Mouse (Mus musculus): Measurements from ENCODE around the gene Ccdc106. TPM values are rescaled to one million over a fixed set of nuclear protein-coding genes. Genes with fewer than 3 reads are reported as not detected.

The Ccdc106 gene
- polyA plus RNA-seq, 1 experiment from 2014 or later = 13.6 TPM

DNA sequence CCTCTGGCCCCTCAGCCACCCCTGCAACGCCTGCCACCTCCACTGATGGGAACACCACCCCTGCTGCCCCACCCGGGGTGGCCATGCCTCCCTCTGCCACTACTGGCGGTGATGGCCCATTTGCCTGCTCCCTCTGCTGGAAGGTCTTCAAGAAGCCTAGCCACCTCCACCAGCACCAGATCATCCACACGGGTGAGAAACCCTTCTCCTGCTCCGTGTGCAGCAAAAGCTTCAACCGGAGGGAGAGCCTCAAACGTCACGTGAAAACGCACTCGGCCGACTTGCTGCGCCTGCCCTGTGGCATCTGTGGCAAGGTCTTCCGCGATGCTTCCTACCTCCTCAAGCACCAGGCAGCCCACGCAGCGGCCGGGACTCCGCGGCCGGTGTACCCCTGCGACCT, 9.6 kb downstream of the Ccdc106 start:
- H3K36me3 ChIP-seq (ENCODE audit: control insufficient read depth, insufficient read depth, low read length) = peaks cover 47% of the 10 kb centered on the region
- H3K9ac ChIP-seq (ENCODE audit: low read length) = no peak overlapping the region
- TF ChIP-seq EP300 (optimal IDR thresholded peaks at IDR 0.05) = no peak
- TF ChIP-seq CTCF (IDR thresholded peaks at IDR 0.05; ENCODE audit: low read depth) = no peak
- H3K27ac ChIP-seq (replicated peaks) = no peak overlapping the region
- peaks cover 11% of the 10 kb centered on the region for H3K9me3 ChIP-seq (ENCODE audit: control insufficient read depth, low read length)
- WGBS = 90% methylated on average over 21 of the region's 21 CpGs
- no peak overlapping the region for H3K4me2 ChIP-seq (replicated peaks; ENCODE audit: low read depth)
- H3K4me1 ChIP-seq (replicated peaks; ENCODE audit: control insufficient read depth, insufficient read depth) = no peaks in the 10 kb centered on the region
- ATAC-seq (ENCODE audit: low FRiP score, low TSS enrichment) (no peak), DNase-seq (ENCODE audit: low spot score) (no peak)
- H3K27me3 ChIP-seq (ENCODE audit: control insufficient read depth, insufficient read depth, low read length) = no peaks in the 10 kb centered on the region
- no peak overlapping the region for H3K4me3 ChIP-seq (ENCODE audit: low read depth, low read length)

DNA sequence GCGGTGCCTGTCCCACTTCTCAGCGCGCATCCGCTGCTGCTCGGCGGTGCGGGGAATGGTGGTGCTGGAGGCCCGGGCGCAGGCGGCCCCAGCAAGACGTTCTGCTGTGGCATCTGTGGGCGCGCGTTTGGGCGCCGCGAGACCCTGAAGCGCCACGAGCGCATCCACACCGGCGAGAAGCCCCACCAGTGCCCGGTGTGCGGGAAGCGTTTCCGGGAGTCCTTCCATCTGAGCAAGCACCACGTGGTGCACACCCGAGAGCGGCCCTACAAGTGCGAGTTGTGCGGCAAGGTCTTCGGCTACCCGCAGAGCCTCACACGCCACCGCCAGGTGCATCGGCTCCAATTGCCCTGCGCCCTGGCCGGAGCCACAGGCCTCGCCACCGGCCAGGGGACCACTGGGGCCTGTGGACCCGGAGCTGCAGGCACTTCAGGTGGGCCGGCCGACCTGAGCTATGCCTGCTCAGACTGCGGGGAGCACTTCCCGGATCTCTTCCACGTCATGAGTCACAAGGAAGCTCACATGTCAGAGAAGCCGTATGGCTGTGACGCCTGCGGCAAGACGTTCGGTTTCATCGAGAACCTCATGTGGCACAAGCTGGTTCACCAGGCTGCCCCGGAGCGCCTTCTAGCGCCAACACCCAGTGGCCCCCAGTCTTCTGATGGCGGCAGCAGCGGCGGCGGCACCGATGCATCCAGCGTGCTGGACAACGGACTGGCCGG, 10.4 kb downstream of the Ccdc106 start:
- WGBS = 88% methylated on average over 63 of the region's 63 CpGs
- no peak overlapping the region for H3K4me2 ChIP-seq (replicated peaks; ENCODE audit: low read depth)
- H3K36me3 ChIP-seq (ENCODE audit: control insufficient read depth, insufficient read depth, low read length) = peaks cover 51% of the 10 kb centered on the region
- H3K4me3 ChIP-seq (ENCODE audit: low read depth, low read length) = no peak overlapping the region
- no peak overlapping the region for H3K9ac ChIP-seq (ENCODE audit: low read length)
- no peaks in the 10 kb centered on the region for H3K27me3 ChIP-seq (ENCODE audit: control insufficient read depth, insufficient read depth, low read length)
- H3K27ac ChIP-seq (replicated peaks) = no peak overlapping the region
- H3K9me3 ChIP-seq (ENCODE audit: control insufficient read depth, low read length) = peaks cover 11% of the 10 kb centered on the region
- no peaks in the 10 kb centered on the region for H3K4me1 ChIP-seq (replicated peaks; ENCODE audit: control insufficient read depth, insufficient read depth)
- ATAC-seq (ENCODE audit: low FRiP score, low TSS enrichment) = no peak
- TF ChIP-seq CTCF (IDR thresholded peaks at IDR 0.05; ENCODE audit: low read depth) = no peak
- TF ChIP-seq EP300 (optimal IDR thresholded peaks at IDR 0.05) = no peak
- no peak for DNase-seq (ENCODE audit: low spot score)

DNA sequence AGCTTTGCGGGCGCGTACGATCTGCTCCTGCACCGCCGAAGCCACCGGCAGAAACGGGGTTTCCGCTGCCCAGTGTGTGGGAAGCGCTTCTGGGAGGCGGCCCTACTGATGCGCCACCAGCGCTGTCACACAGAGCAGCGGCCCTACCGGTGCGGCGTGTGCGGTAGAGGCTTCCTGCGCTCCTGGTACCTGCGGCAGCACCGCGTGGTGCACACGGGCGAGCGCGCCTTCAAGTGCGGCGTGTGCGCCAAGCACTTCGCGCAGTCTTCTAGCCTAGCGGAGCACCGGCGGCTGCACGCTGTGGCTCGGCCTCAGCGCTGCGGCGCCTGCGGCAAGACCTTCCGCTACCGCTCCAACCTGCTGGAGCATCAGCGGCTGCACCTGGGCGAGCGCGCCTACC, 11.1 kb downstream of the Ccdc106 start:
- Histone ChIP-seq H3K4me1 (replicated peaks; ENCODE audit: control insufficient read depth, insufficient read depth) (no peaks in the 10 kb centered on the region), H3K9me3 (ENCODE audit: control insufficient read depth, low read length) (peaks cover 11% of the 10 kb centered on the region), H3K4me3 (ENCODE audit: low read depth, low read length) (no peak overlapping the region), H3K4me2 (replicated peaks; ENCODE audit: low read depth) (no peak overlapping the region), H3K36me3 (ENCODE audit: control insufficient read depth, insufficient read depth, low read length) (peaks cover 50% of the 10 kb centered on the region), H3K9ac (ENCODE audit: low read length) (no peak overlapping the region), H3K27ac (replicated peaks) (no peak overlapping the region), H3K27me3 (ENCODE audit: control insufficient read depth, insufficient read depth, low read length) (no peaks in the 10 kb centered on the region)
- no peak for TF ChIP-seq CTCF (IDR thresholded peaks at IDR 0.05; ENCODE audit: low read depth)
- TF ChIP-seq EP300 (optimal IDR thresholded peaks at IDR 0.05) = no peak
- ATAC-seq (ENCODE audit: low FRiP score, low TSS enrichment) (no peak), DNase-seq (ENCODE audit: low spot score) (no peak)
- 86% methylated on average over 45 of the region's 46 CpGs for WGBS

DNA sequence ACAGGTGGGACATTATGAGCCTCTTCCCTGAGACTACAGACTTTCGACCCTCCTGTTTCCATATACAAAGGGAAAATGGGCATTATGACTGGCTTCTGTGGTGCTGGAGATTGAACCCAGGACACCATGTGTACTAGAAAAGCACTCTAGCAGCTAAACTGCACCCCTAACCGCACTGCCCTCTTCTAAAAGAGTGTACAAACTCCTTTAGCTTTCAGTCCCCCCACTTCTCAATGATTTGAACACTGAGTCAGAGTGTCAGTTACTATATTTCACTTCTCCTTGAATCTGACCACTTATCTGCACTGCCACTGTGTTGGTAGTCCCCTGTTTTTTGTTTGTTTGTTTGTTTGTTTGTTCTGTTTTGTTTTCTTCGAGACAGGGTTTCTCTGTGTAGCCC, 13.5 kb downstream of the Ccdc106 start, which contains the start of gene 4632433K11Rik:
4632433K11Rik (plus strand) TSS at position 301 of the 400 bp plus-strand sequence.
- Histone ChIP-seq H3K4me3 (ENCODE audit: low read depth, low read length) (no peak within 1 kb of the TSS), H3K27ac (replicated peaks) (no peak within 1 kb of the TSS), H3K9ac (ENCODE audit: low read length) (no peak within 1 kb of the TSS), H3K4me1 (replicated peaks; ENCODE audit: control insufficient read depth, insufficient read depth) (no peaks in the 10 kb centered on the region), H3K4me2 (replicated peaks; ENCODE audit: low read depth) (no peak within 1 kb of the TSS), H3K27me3 (ENCODE audit: control insufficient read depth, insufficient read depth, low read length) (no peaks in the 10 kb centered on the region), H3K9me3 (ENCODE audit: control insufficient read depth, low read length) (peaks cover 11% of the 10 kb centered on the region), H3K36me3 (ENCODE audit: control insufficient read depth, insufficient read depth, low read length) (peaks cover 45% of the 10 kb centered on the region)
- DNase-seq (ENCODE audit: low spot score) (no peak), ATAC-seq (ENCODE audit: low FRiP score, low TSS enrichment) (no peak)
- TF ChIP-seq EP300 (optimal IDR thresholded peaks at IDR 0.05) = no peak
- TF ChIP-seq CTCF (IDR thresholded peaks at IDR 0.05; ENCODE audit: low read depth) = no peak
- 83% methylated on average over 3 of the region's 3 CpGs for WGBS

DNA sequence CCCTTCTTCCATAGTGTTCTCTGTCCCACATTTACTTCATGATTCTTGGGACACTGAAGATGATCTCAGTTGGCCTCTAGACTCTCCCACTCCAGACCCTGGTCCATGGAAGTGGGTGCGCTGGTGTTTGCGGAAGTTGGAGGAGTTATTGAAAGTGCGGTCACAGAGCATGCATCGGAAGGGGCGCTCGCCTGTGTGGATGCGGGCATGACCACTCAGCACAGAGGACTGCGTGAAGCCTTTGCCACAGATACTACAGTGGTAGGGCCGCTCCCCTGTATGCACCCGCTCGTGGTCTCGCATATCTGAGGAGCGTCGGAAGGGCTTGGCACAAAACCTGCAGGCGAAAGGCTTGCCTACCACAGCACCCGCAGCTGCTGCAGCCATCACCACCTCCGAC, 15.3 kb downstream of the Ccdc106 start:
- no peaks in the 10 kb centered on the region for H3K27me3 ChIP-seq (ENCODE audit: control insufficient read depth, insufficient read depth, low read length)
- 96% methylated on average over 17 of the region's 17 CpGs for whole genome bisulfite sequencing
- peaks cover 26% of the 10 kb centered on the region for H3K36me3 ChIP-seq (ENCODE audit: control insufficient read depth, insufficient read depth, low read length)
- no peak for DNase-seq (ENCODE audit: low spot score)
- no peak for TF ChIP-seq EP300 (optimal IDR thresholded peaks at IDR 0.05)
- TF ChIP-seq CTCF (IDR thresholded peaks at IDR 0.05; ENCODE audit: low read depth) = no peak
- H3K4me2 ChIP-seq (replicated peaks; ENCODE audit: low read depth) = no peak overlapping the region
- peaks cover 6% of the 10 kb centered on the region for H3K9me3 ChIP-seq (ENCODE audit: control insufficient read depth, low read length)
- H3K9ac ChIP-seq (ENCODE audit: low read length) = no peak overlapping the region
- no peak overlapping the region for H3K27ac ChIP-seq (replicated peaks)
- H3K4me3 ChIP-seq (ENCODE audit: low read depth, low read length) = no peak overlapping the region
- no peak for ATAC-seq (ENCODE audit: low FRiP score, low TSS enrichment)
- no peaks in the 10 kb centered on the region for H3K4me1 ChIP-seq (replicated peaks; ENCODE audit: control insufficient read depth, insufficient read depth)

DNA sequence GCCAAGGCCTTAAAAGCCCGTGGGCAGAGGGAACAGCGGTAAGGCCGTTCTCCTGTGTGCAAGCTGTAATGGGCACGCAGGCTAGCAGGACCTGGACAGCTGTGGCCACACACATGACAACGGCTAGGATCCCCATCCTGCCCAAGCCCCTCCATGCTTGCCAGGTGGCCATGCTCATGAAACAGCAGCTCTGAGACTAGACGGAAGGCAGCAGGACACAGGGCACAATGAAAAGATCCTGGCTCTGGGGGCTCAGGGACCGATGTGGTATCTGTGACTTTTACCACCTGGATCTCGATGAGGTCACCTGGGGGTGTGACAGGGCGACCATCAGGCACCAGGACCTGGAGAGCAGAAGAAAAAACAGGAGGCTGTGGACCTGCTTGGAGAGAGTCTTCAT, 15.8 kb downstream of the Ccdc106 start:
- ATAC-seq (ENCODE audit: low FRiP score, low TSS enrichment) (no peak), DNase-seq (ENCODE audit: low spot score) (no peak)
- Histone ChIP-seq H3K27me3 (ENCODE audit: control insufficient read depth, insufficient read depth, low read length) (no peaks in the 10 kb centered on the region), H3K27ac (replicated peaks) (no peak overlapping the region), H3K36me3 (ENCODE audit: control insufficient read depth, insufficient read depth, low read length) (peaks cover 21% of the 10 kb centered on the region), H3K4me2 (replicated peaks; ENCODE audit: low read depth) (no peak overlapping the region), H3K4me3 (ENCODE audit: low read depth, low read length) (no peak overlapping the region), H3K4me1 (replicated peaks; ENCODE audit: control insufficient read depth, insufficient read depth) (no peaks in the 10 kb centered on the region), H3K9ac (ENCODE audit: low read length) (no peak overlapping the region), H3K9me3 (ENCODE audit: control insufficient read depth, low read length) (peaks cover 1% of the 10 kb centered on the region)
- 96% methylated on average over 9 of the region's 9 CpGs for WGBS
- TF ChIP-seq EP300 (optimal IDR thresholded peaks at IDR 0.05) (no peak), CTCF (IDR thresholded peaks at IDR 0.05; ENCODE audit: low read depth) (no peak)
